Mouse (Mus musculus) stomach, embryonic 14.5 days (tissue): Measurements from ENCODE around the gene Grm4. TPM values are rescaled to one million over a fixed set of nuclear protein-coding genes. Genes with fewer than 3 reads are reported as not detected.

Experiments
- ATAC-seq: fragments of 200-750 bp; cut with Nextera tagmentation; 2 replicates; pipeline ENCODE4 v1.8.0; 2017; ENCODE audit warnings: low read depth, moderate TSS enrichment; ENCODE audit not compliant: insufficient number of reproducible peaks, insufficient read depth, low FRiP score
- H3K27ac ChIP-seq: fragments of 300-500 bp; sonication (generic); 2 replicates; pipeline ENCODE4 v1.5.1; 2014; ENCODE audit warnings: mild to moderate bottlenecking, low read length, moderate library complexity, mixed read lengths
- H3K27me3 ChIP-seq: fragments of 300-500 bp; sonication (generic); 2 replicates; pipeline ENCODE4 v1.6.1; 2014; ENCODE audit warnings: low read length, control low read depth, mixed read lengths; ENCODE audit not compliant: control insufficient read depth, insufficient read depth
- H3K36me3 ChIP-seq: fragments of 300-500 bp; sonication (generic); 2 replicates; pipeline ENCODE4 v1.6.1; 2014; ENCODE audit warnings: mild to moderate bottlenecking, control low read depth, low read length, moderate library complexity, mixed read lengths; ENCODE audit not compliant: control insufficient read depth, insufficient read depth
- H3K4me1 ChIP-seq: fragments of 300-500 bp; sonication (generic); 2 replicates; pipeline ENCODE4 v1.6.1; 2014; ENCODE audit warnings: low read length, control low read depth, mixed read lengths; ENCODE audit not compliant: control insufficient read depth, insufficient read depth
- H3K4me2 ChIP-seq: fragments of 300-500 bp; sonication (generic); replicated peaks from 2 replicates; pipeline ENCODE4 v1.6.1; 2014; ENCODE audit warnings: low read depth, low read length, control low read depth
- H3K4me3 ChIP-seq: fragments of 300-500 bp; sonication (generic); 2 replicates; pipeline ENCODE4 v1.5.1; 2014; ENCODE audit warnings: low read depth, low read length, control low read depth
- H3K9ac ChIP-seq: fragments of 300-500 bp; sonication (generic); replicated peaks from 2 replicates; pipeline ENCODE4 v1.6.1; 2014; ENCODE audit warnings: low read depth, mild to moderate bottlenecking, control low read depth, low read length, moderate library complexity, mixed read lengths
- H3K9me3 ChIP-seq: fragments of 300-500 bp; sonication (generic); 2 replicates; pipeline ENCODE4 v1.6.1; 2016; ENCODE audit warnings: low read depth, low read length, control low read depth; ENCODE audit not compliant: control insufficient read depth
- WGBS: fragments of 180-500 bp; shearing (Covaris S2); extraction: QIAGEN DNeasy Blood & Tissue Kit; methylation state at CpG from one replicate; pipeline ENCODE4 v1.1.7; 2014; 5-methylcytosine and 5-hydroxymethylcytosine counted together
- polyA plus RNA-seq: library from polyadenylated mRNA; unstranded; fragments of >200 nt; fragmentation: Nextera tagmentation; extraction: Ambion mirVana; gene quantifications from 2 replicates; pipeline ENCODE4 v1.2.1, GENCODE M21; 2014

The Grm4 gene
- 0.17 and 0.27 TPM in 2 replicates for polyA plus RNA-seq

- H3K27ac ChIP-seq, result no peak within 1 kb of the TSS
- no peak within 1 kb of the TSS; the same call in 1 of the 2 replicates for H3K4me2 ChIP-seq
- no peak within 1 kb of the TSS for H3K9ac ChIP-seq
- 73% methylated on average over 5 of the region's 5 CpGs for WGBS
- no peaks in the 10 kb centered on the region for H3K4me1 ChIP-seq
- ATAC-seq, result no peak
- H3K4me3 ChIP-seq, result no peak within 1 kb of the TSS
- no peaks in the 10 kb centered on the region for H3K36me3 ChIP-seq
- H3K9me3 ChIP-seq, result no peaks in the 10 kb centered on the region
- peaks cover 9% of the 10 kb centered on the region for H3K27me3 ChIP-seq
These were observed at the start of gene Grm4 for GRCm38 (mm10) chr17:27521303-27521702. Grm4 (minus strand) TSS chr17:27521403.

DNA sequence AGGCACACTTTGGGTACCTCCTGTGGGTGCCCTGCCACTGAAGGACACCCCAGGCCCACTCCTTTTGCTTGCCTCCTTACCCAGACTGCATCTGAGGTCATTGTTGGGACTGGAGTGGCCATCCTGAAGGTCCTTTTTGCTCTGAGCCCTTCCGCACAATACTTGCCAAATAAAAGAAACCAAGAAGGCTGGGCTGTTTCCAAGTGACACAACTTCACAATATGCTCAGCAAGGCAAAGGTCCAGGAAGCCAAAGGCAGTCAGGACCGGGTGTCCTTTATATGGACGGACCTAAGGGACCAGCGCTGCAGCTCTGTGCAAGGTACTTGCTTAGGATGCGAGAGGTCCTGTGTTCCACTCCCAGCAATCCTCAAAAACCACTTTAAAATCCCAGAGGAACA, 47.0 kb upstream of the Grm4 start:
- no peaks in the 10 kb centered on the region for H3K9me3 ChIP-seq
- H3K27me3 ChIP-seq, result no peaks in the 10 kb centered on the region
- 0 out of 2 replicates have a peak, but pooled peaks cover 10% of the 10 kb centered on the region for H3K4me1 ChIP-seq
- no peak for ATAC-seq
- no peak overlapping the region for H3K4me2 ChIP-seq
- H3K4me3 ChIP-seq, result no peak overlapping the region
- no peak overlapping the region for H3K9ac ChIP-seq
- no peak overlapping the region for H3K27ac ChIP-seq
- WGBS, result 88% methylated on average over 5 of the region's 5 CpGs
- H3K36me3 ChIP-seq, result no peaks in the 10 kb centered on the region; the same call in 1 of the 2 replicates

DNA sequence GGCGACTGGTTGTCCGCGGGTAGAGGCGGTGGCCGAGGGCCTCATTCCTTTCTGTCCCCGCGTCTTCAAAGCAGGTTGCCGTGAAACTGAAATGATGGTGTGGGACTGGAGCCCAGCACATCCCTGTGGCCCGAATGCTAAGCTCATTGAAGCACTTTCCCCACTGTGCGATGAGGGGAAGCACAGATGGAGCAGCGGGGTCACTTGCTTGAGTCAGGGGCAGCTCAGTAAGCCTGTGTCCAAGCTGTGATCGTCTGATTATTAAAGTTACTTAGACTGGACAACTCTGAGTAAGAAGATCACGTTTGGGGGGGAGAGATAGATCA, 44.7 kb upstream of the Grm4 start:
- H3K27ac ChIP-seq, result no peak overlapping the region
- peaks cover 18% of the 10 kb centered on the region; the same call in 1 of the 2 replicates for H3K4me1 ChIP-seq
- no peaks in the 10 kb centered on the region for H3K9me3 ChIP-seq
- peaks cover 5% of the 10 kb centered on the region; the same call in 1 of the 2 replicates for H3K36me3 ChIP-seq
- WGBS, result under 1% methylated on average over 13 of the region's 13 CpGs
- no peaks in the 10 kb centered on the region for H3K27me3 ChIP-seq
- peak; percentile 10; the same call in 1 of the 2 replicates for ATAC-seq
- peak overlapping the region; percentile 65 for H3K4me3 ChIP-seq
- H3K9ac ChIP-seq, result peak overlapping the region; percentile 53
- H3K4me2 ChIP-seq, result peak overlapping the region; percentile 90

DNA sequence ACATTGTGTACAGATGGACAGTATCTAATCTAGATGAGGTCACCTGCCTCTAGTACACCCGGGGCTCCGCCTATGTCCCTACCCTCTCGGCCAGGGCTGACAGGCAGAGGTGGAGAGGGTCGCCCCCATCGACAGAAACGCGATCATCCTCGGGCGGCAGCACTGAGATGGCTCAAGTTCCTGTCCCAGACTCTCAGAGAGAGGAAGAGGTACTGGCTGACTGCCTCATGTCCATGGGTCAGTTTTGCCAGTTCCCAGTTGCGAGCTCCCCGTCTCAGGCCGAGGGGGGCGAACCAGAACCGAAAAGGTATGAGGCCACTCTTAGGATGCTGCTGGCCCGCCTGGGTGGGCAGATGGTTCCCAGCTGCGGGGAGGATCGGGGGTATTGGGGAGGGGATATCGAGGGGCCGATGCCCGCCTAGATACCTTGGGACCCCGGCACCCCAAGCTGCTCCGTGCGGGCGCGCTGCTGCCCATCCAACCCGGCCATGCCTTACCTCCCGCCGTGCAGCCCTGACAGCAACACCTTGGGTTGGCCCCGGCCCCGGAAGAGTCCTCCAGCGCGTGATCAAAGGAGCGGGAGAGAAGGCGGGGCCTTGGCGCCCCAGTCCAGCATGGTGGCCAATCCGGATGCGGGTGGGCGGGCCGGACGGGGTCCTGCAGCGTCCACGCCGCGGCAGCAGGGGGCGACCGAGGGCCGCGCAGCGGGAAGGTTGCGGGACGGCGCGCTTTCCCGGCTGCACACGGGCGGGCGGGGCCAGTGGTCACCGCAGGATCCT, 44.1 kb upstream of the Grm4 start, which contains the start of gene AI413582:
Gene AI413582 (minus strand): TSS at position 594 of the 779 bp plus-strand sequence.
- Histone ChIP-seq H3K4me2 (peak within 1 kb of the TSS; percentile 90), H3K9ac (peak within 1 kb of the TSS; percentile 53)
- WGBS, result under 1% methylated on average over 51 of the region's 58 CpGs

DNA sequence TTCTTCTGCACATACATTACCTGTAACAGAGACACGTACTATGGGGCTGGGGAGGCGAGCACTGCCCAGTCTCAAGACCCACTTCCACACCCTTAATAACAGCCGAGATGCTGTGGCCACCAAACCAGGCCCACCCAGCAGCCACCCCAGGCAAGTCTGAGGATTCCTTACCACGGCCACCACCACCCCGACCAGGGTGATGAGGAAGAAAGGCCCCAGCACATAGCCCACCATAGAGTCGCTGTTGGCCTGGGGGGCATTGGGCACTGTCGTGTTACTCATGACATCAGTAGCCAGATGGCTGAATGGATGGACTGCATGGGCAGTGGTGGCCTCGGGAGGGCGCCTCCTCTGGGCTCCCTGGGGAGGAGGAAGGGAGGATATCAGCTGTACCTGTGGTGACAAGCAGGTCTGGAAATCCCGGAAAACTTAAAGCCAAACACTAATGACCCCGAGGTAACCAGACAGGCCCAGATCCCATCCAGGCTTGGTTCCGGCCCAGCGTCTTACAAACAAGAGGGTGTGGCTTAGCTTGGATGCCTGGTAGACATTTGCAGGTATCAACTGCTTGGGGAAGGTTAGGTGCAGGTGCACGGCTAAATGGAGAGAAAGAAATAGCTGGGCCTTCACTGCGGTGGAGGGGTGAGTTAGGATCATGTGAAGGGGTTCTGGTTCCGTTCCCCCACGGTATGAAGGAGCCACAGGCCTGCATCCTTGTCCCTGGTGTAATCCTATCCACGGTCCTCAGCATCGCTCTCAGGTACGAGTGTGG, 43.4 kb upstream of the Grm4 start:
- H3K4me3 ChIP-seq, result peak overlapping the region; percentile 65; the same call in 1 of the 2 replicates
- peak overlapping the region; percentile 90 for H3K4me2 ChIP-seq
- H3K4me1 ChIP-seq, result peaks cover 18% of the 10 kb centered on the region; the same call in 1 of the 2 replicates
- no peaks in the 10 kb centered on the region for H3K27me3 ChIP-seq
- H3K9ac ChIP-seq, result peak overlapping the region; percentile 53; the same call in 1 of the 2 replicates
- ATAC-seq, result no peak
- no peak overlapping the region for H3K27ac ChIP-seq
- peaks cover 5% of the 10 kb centered on the region; the same call in 1 of the 2 replicates for H3K36me3 ChIP-seq
- 14% methylated on average over 20 of the region's 20 CpGs for WGBS
- H3K9me3 ChIP-seq, result no peaks in the 10 kb centered on the region

More for the DNA sequence above, 44.1 kb upstream of the Grm4 start, which contains the start of gene AI413582:
- Histone ChIP-seq H3K4me3 (peak within 1 kb of the TSS; percentile 65), H3K27me3 (no peaks in the 10 kb centered on the region), H3K4me1 (peaks cover 18% of the 10 kb centered on the region; the same call in 1 of the 2 replicates), H3K27ac (no peak within 1 kb of the TSS), H3K9me3 (no peaks in the 10 kb centered on the region), H3K36me3 (peaks cover 5% of the 10 kb centered on the region; the same call in 1 of the 2 replicates)
- ATAC-seq, result peak; percentile 91

DNA sequence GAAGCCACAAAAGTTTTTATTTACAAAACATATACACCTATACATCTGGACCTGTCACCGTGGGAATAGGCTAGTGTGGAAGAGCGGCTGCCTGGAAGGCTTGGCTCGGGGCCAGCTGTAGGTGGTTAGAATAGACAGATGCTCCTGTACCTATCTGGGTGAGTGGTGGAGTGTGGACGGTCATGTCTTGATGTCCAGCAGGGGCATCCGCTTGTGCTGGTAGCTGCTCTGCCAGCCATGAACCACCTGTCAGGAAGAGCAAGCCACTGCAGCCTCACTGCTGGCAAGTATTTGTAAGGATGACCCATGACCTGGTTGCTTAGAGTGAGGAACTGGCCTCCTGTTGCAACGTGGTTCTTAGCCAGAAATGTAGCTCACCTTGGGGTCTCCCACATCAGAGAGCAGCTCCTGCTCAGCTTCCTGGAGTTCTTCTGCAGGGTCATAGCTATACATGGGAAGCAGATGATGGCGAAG, 42.6 kb upstream of the Grm4 start:
- 41% methylated on average over 7 of the region's 7 CpGs for WGBS
- no peaks in the 10 kb centered on the region for H3K27me3 ChIP-seq
- H3K27ac ChIP-seq, result no peak overlapping the region
- no peak for ATAC-seq
- no peak overlapping the region for H3K4me3 ChIP-seq
- no peak overlapping the region for H3K9ac ChIP-seq
- peaks cover 5% of the 10 kb centered on the region; the same call in 1 of the 2 replicates for H3K36me3 ChIP-seq
- peaks cover 24% of the 10 kb centered on the region for H3K4me1 ChIP-seq
- H3K9me3 ChIP-seq, result no peaks in the 10 kb centered on the region
- H3K4me2 ChIP-seq, result no peak overlapping the region

GRCm38 (mm10) chr17:27561809-27562526, 40.8 kb upstream of the Grm4 start:
- ATAC-seq, result no peak
- Histone ChIP-seq H3K9me3 (no peaks in the 10 kb centered on the region), H3K27ac (no peak overlapping the region), H3K4me3 (no peak overlapping the region), H3K4me1 (peaks cover 32% of the 10 kb centered on the region), H3K36me3 (peaks cover 5% of the 10 kb centered on the region; the same call in 1 of the 2 replicates), H3K4me2 (no peak overlapping the region), H3K9ac (no peak overlapping the region), H3K27me3 (no peaks in the 10 kb centered on the region)
- 56% methylated on average over 9 of the region's 11 CpGs for WGBS
